Mouse (Mus musculus) ES-Bruce4 (cell line): Measurements from ENCODE around the gene Spin1.

ENCODE experiments used
- CTCF ChIP-seq: IDR thresholded peaks from one replicate; pipeline ENCODE4 v1.8.1; 2011; ENCODE audit warnings: low read depth, low read length
- EP300 ChIP-seq: IDR thresholded peaks from 2 replicates; pipeline ENCODE4 v1.6.1; 2011; ENCODE audit warnings: low read depth, low read length; ENCODE audit not compliant: insufficient read depth
- POLR2A ChIP-seq: IDR thresholded peaks from one replicate; pipeline ENCODE4 v1.8.1; 2011; ENCODE audit warnings: low read length; ENCODE audit not compliant: insufficient read depth

GRCm38 (mm10) chr13:51094323-51095195 lies 6.1 kb upstream of the Spin1 start:
- TF ChIP-seq POLR2A (no peak), CTCF (no peak), EP300 (no peak)
